Mouse (Mus musculus): ENCODE measurements around the gene Plekhm1. TPM values are rescaled to one million over a fixed set of nuclear protein-coding genes. Genes with fewer than 3 reads are reported as not detected.
A peak's percentile ranks its signal among the peaks of the same experiment; 100 is the strongest.
"Not testable (repeated sequence)": the region's sequence is repeated elsewhere in the genome, so short reads cannot be mapped to it uniquely, and the experiment has no call there.

Gene Plekhm1
- 10 to 100 TPM; 13.4 to 13.6 TPM for total RNA-seq (2021)

- peak; percentile 93 to 98 for DNase-seq (ENCODE audit: extremely low spot score in 1 of 2, low spot score in 2 of 2)
- intact Hi-C loops (cut with DNase I) = no loop called here
Observed at GRCm38 (mm10) chr11:103411981-103412949, at the start of gene Plekhm1. Gene Plekhm1, minus strand, starts transcription at chr11:103412687.

GRCm38 (mm10) chr11:103451105-103451504 lies 38.6 kb upstream of the Plekhm1 start:
- DNase-seq (ENCODE audit: extremely low spot score in 1 of 2, low spot score in 2 of 2); intact Hi-C loops (cut with DNase I): not testable (repeated sequence)

GRCm38 (mm10) chr11:103449721-103450120 lies 37.2 kb upstream of the Plekhm1 start:
- intact Hi-C loops (cut with DNase I); DNase-seq (ENCODE audit: extremely low spot score in 1 of 2, low spot score in 2 of 2): not testable (repeated sequence)

GRCm38 (mm10) chr11:103443678-103444077 lies 31.2 kb upstream of the Plekhm1 start:
- intact Hi-C loops (cut with DNase I) = no loop called here
- no peak for DNase-seq (ENCODE audit: extremely low spot score in 1 of 2, low spot score in 2 of 2)

- intact Hi-C loops (cut with DNase I) = no loop called here
- DNase-seq (ENCODE audit: extremely low spot score in 1 of 2, low spot score in 2 of 2) = no peak
Observed at GRCm38 (mm10) chr11:103436282-103436681, 23.8 kb upstream of the Plekhm1 start.

GRCm38 (mm10) chr11:103425031-103425430 lies 12.5 kb upstream of the Plekhm1 start:
- DNase-seq (ENCODE audit: extremely low spot score in 1 of 2, low spot score in 2 of 2) = no peak
- intact Hi-C loops (cut with DNase I) = no loop called here

- intact Hi-C loops (cut with DNase I) = loop anchor here (5.0 kb wide), 1 partner anchor 138 kb away; no protein-coding TSS in a partner anchor
- DNase-seq (ENCODE audit: extremely low spot score in 1 of 2, low spot score in 2 of 2) = no peak
Observed at GRCm38 (mm10) chr11:103419667-103420066, 7.2 kb upstream of the Plekhm1 start.

GRCm38 (mm10) chr11:103419226-103419625 lies 6.7 kb upstream of the Plekhm1 start:
- DNase-seq (ENCODE audit: extremely low spot score in 1 of 2, low spot score in 2 of 2) = peak in 1 of 2 experiments; percentile 44
- intact Hi-C loops (cut with DNase I) = no loop called here

GRCm38 (mm10) chr11:103413516-103413915 lies 1.0 kb upstream of the Plekhm1 start:
- intact Hi-C loops (cut with DNase I) = no loop called here
- DNase-seq (ENCODE audit: extremely low spot score in 1 of 2, low spot score in 2 of 2) = no peak

GRCm38 (mm10) chr11:103412950-103413423 lies 500 bp upstream of the Plekhm1 start:
- DNase-seq (ENCODE audit: extremely low spot score in 1 of 2, low spot score in 2 of 2) = peak in 1 of 2 experiments; percentile 34
- intact Hi-C loops (cut with DNase I) = no loop called here

- DNase-seq (ENCODE audit: extremely low spot score in 1 of 2, low spot score in 2 of 2) = no peak
- intact Hi-C loops (cut with DNase I) = no loop called here
Observed at GRCm38 (mm10) chr11:103411301-103411700, 1.2 kb downstream of the Plekhm1 start.

GRCm38 (mm10) chr11:103408880-103409279 lies 3.6 kb downstream of the Plekhm1 start:
- DNase-seq (ENCODE audit: extremely low spot score in 1 of 2, low spot score in 2 of 2) = no peak
- intact Hi-C loops (cut with DNase I) = no loop called here

GRCm38 (mm10) chr11:103407136-103407535 lies 5.4 kb downstream of the Plekhm1 start:
- intact Hi-C loops (cut with DNase I); DNase-seq (ENCODE audit: extremely low spot score in 1 of 2, low spot score in 2 of 2): not testable (repeated sequence)

- intact Hi-C loops (cut with DNase I) = no loop called here
- DNase-seq (ENCODE audit: extremely low spot score in 1 of 2, low spot score in 2 of 2) = peak in 1 of 2 experiments; percentile 70
Observed at GRCm38 (mm10) chr11:103406551-103406950, 5.9 kb downstream of the Plekhm1 start.

GRCm38 (mm10) chr11:103405814-103406213 lies 6.7 kb downstream of the Plekhm1 start:
- intact Hi-C loops (cut with DNase I) = no loop called here
- DNase-seq (ENCODE audit: extremely low spot score in 1 of 2, low spot score in 2 of 2) = no peak

- DNase-seq (ENCODE audit: extremely low spot score in 1 of 2, low spot score in 2 of 2) = no peak
- intact Hi-C loops (cut with DNase I) = no loop called here
Observed at GRCm38 (mm10) chr11:103404618-103405017, 7.9 kb downstream of the Plekhm1 start.

- no peak for DNase-seq (ENCODE audit: extremely low spot score in 1 of 2, low spot score in 2 of 2)
- intact Hi-C loops (cut with DNase I) = no loop called here
Observed at GRCm38 (mm10) chr11:103403776-103404175, 8.7 kb downstream of the Plekhm1 start.

- intact Hi-C loops (cut with DNase I) = no loop called here
- DNase-seq (ENCODE audit: extremely low spot score in 1 of 2, low spot score in 2 of 2) = no peak
Observed at GRCm38 (mm10) chr11:103402738-103403137, 9.7 kb downstream of the Plekhm1 start.

- intact Hi-C loops (cut with DNase I) = no loop called here
- peak in 1 of 2 experiments; percentile 57 for DNase-seq (ENCODE audit: extremely low spot score in 1 of 2, low spot score in 2 of 2)
Observed at GRCm38 (mm10) chr11:103402198-103402597, 10.3 kb downstream of the Plekhm1 start.

GRCm38 (mm10) chr11:103399986-103400385 lies 12.5 kb downstream of the Plekhm1 start:
- intact Hi-C loops (cut with DNase I) = loop anchor here (5.0 kb wide), 1 partner anchor 38 kb away; the partner anchor contains the start of gene Arhgap27
- no peak for DNase-seq (ENCODE audit: extremely low spot score in 1 of 2, low spot score in 2 of 2)

Measured in left cerebral cortex, postnatal 10 days (tissue).